Mouse (Mus musculus): ENCODE measurements around the gene Rnf5.

The Rnf5 gene

GRCm38 (mm10) chr17:34585877-34586771 lies 17.4 kb downstream of the Rnf5 start:
- no peak for DNase-seq (ENCODE audit: low spot score)

DNA sequence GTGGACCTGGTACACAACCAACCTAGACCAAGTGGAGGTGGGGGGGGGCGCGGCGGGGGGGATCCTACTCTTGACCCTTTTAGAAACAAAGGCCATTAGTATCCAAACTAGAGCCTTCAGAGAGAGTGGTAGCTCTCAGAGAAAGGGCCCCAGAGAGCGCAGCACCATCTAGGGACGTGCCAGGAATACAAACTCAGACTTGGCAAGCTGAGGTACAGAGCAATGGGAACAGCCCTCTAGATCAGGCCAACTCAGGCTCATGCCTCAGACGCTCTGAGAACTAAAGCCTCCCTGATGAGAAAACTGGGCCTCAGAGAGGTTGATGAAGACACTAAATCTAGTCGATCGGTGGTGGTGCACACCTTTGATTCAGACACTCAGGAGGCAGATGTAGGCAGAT lies 18.4 kb downstream of the Rnf5 start:
- no peak for DNase-seq (ENCODE audit: low spot score)

DNA sequence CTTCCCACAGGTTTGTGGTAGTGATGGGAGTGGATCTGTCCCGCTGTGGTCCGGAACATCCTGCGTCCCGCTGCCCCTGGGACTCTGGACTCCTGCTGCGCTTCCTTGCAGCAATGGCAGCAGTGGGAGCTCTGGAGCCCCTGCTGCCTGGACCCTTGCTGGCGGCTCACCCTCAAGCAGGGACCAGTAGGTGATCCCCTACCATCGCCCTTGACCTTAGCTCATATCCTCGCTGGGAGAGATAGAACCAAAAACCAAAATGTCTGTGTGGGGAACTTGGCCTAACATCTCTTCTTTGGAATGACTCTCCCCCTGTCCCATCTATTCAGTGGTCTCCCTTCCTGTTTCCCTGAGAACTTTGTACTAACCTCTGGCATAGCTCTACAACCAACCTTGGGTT lies 19.7 kb downstream of the Rnf5 start:
- DNase-seq (ENCODE audit: low spot score) = no peak

DNA sequence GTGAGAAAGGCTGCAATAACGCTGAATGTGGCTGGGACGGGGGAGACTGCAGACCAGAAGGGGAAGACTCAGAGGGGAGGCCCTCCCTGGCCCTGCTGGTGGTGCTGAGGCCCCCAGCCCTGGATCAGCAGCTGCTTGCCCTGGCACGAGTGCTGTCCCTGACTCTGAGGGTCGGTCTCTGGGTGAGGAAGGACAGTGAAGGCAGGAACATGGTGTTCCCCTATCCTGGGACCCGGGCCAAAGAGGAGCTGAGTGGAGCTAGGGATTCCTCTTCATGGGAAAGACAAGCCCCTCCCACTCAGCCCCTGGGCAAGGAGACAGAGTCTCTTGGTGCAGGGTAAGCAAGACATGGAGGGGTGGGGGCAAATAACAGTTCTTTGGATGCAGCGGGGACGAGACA lies 20.1 kb downstream of the Rnf5 start:
- no peak for DNase-seq (ENCODE audit: low spot score)

- no peak for DNase-seq (ENCODE audit: low spot score)
Observed at GRCm38 (mm10) chr17:34582528-34582927, 21.0 kb downstream of the Rnf5 start.

- no peak for DNase-seq (ENCODE audit: low spot score)
Observed at GRCm38 (mm10) chr17:34578070-34578469, 25.4 kb downstream of the Rnf5 start.

GRCm38 (mm10) chr17:34576577-34576976 lies 26.9 kb downstream of the Rnf5 start:
- DNase-seq (ENCODE audit: low spot score) = no peak

DNA sequence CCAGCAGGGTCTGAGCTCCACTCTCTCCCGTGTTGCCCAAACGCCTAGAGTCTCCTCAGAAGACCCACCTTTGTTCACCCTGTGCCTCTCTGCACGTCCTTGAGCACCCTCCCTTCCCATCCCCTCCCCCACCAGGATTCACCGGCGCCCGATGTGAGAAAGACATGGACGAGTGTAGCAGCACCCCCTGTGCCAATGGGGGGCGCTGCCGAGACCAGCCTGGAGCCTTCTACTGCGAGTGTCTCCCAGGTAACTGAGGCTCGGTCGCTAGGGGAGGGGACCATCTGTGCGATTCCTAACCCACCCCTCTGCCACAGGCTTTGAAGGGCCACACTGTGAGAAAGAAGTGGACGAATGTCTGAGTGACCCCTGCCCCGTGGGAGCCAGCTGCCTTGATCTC lies 31.1 kb downstream of the Rnf5 start:
- DNase-seq (ENCODE audit: low spot score) = no peak

- DNase-seq (ENCODE audit: low spot score) = no peak
Observed at GRCm38 (mm10) chr17:34571875-34572274, 31.6 kb downstream of the Rnf5 start.

- no peak for DNase-seq (ENCODE audit: low spot score)
Observed at GRCm38 (mm10) chr17:34569919-34570318, 33.6 kb downstream of the Rnf5 start.

GRCm38 (mm10) chr17:34568421-34568820 lies 35.1 kb downstream of the Rnf5 start:
- DNase-seq (ENCODE audit: low spot score) = no peak

DNA sequence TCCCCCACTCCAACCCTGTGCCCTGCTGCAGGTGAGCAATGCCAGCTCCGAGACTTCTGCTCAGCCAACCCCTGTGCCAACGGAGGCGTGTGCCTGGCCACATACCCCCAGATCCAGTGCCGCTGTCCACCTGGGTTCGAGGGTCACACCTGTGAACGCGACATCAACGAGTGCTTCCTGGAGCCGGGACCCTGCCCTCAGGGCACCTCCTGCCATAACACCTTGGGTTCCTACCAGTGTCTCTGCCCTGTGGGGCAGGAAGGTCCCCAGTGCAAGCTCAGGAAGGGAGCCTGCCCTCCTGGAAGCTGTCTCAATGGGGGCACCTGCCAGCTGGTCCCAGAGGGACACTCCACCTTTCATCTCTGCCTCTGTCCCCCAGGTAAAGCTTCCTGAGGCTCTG lies 36.2 kb downstream of the Rnf5 start:
- no peak for DNase-seq (ENCODE audit: low spot score)

- DNase-seq (ENCODE audit: low spot score) = no peak
Observed at GRCm38 (mm10) chr17:34564796-34565195, 38.7 kb downstream of the Rnf5 start.

- no peak for DNase-seq (ENCODE audit: low spot score)
Observed at GRCm38 (mm10) chr17:34564003-34564421, 39.5 kb downstream of the Rnf5 start, which contains the start of gene Notch4. Gene Notch4, plus strand, starts transcription at chr17:34564268.

DNA sequence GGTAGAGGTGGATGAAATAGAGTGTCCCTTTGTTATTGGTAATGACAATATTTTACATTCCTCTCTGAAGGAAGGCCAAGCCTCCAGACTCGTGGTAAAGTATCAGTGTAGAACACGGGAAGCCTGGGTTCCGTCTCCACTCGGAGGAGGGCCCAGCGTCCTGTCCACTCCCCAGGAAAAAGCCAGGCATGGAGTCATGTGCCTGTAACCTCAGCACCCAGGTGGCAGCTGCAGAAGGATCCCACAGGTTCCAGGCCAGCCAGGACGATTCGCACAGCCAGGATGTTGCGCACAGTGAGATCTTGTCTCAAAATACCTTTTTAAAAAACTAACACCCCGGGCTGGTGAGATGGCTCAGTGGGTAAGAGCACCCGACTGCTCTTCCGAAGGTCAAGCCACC lies 40.1 kb downstream of the Rnf5 start:
- no peak for DNase-seq (ENCODE audit: low spot score)

- no peak for DNase-seq (ENCODE audit: low spot score)
Observed at GRCm38 (mm10) chr17:34562595-34562994, 40.9 kb downstream of the Rnf5 start.

GRCm38 (mm10) chr17:34561200-34561599 lies 42.3 kb downstream of the Rnf5 start:
- DNase-seq (ENCODE audit: low spot score) = no peak

- DNase-seq (ENCODE audit: low spot score) = no peak
Observed at GRCm38 (mm10) chr17:34560438-34560837, 43.1 kb downstream of the Rnf5 start.

DNA sequence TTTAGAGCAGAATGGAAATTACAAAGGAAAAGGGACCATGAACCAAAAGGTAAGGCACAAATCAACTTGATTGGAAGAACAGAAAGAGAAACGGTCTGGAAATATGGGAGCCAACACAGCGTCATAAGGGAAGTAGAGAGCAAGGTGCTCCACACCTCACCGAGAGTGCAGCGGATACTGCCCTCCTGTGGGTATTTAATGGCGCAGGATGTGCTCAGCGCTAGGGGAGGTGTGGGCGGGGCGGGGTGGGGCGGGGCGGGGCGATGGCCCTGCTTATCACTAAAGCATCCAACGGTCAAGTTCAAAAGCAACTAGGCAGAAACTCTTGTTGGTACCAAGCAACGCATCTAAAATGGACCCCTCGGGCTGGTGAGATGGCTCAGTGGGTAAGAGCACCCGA lies 43.6 kb downstream of the Rnf5 start:
- DNase-seq (ENCODE audit: low spot score) = no peak

DNA sequence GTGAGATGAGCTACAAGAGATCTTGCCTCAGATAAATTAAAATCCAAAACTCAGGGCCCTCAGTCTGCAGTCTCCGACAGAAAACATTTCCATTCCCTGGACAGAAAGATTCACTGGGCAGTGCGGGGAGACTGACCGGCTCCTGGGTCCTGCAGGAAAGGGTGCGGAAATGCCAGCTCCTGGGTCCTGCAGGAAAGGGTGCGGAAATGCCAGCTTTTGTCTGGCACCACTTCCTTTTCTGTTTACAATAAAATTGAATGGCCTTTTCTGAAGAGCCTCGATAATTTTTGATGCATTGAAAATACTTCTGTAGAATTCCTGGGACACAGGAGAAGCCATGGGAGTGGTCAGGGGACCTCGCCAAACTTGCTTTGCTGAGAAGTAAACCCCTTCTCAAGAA lies 44.4 kb downstream of the Rnf5 start:
- DNase-seq (ENCODE audit: low spot score) = no peak

GRCm38 (mm10) chr17:34557411-34557810 lies 46.1 kb downstream of the Rnf5 start:
- DNase-seq (ENCODE audit: low spot score) = no peak

DNA sequence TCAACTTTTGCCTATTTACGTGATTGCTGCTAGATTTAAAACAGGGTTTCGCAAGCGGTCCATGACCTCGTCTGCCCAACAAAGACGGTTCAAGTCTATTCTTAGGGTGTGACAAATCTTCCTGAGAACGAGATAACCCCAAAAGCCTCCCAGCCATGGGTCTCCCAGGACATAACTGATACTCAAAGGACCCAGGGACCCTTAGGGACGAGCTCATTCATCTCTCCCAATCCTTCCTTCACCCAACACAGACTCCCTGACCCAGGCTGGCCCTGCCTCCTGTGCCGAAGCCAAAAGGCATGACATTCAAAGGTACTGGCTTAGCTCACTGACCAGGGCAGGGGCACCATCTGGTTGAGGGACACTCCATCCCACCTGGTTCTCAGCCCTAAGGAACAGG lies 47.1 kb downstream of the Rnf5 start:
- no peak for DNase-seq (ENCODE audit: low spot score)

GRCm38 (mm10) chr17:34555483-34555882 lies 48.0 kb downstream of the Rnf5 start:
- peak; percentile 70 for DNase-seq (ENCODE audit: low spot score)
